Mouse (Mus musculus): ENCODE measurements at regions not wholly inside any gene's neighbourhood (a gene's known extent, or its start where the extent isn't known, plus 50 kb on each side); places are given as distances from the start of the nearest gene placed in this dataset.

GRCm38 (mm10) chr1:193477298-193477697 lies 107.2 kb upstream of the Camk1g start:
- no peak for DNase-seq

GRCm38 (mm10) chr1:193476805-193477204 lies 106.7 kb upstream of the Camk1g start:
- DNase-seq: no peak

GRCm38 (mm10) chr1:193466306-193466705 lies 96.2 kb upstream of the Camk1g start:
- no peak for DNase-seq

GRCm38 (mm10) chr1:193459735-193460134 lies 89.6 kb upstream of the Camk1g start:
- DNase-seq: no peak

- DNase-seq: no peak
These were observed 87.8 kb upstream of the Camk1g start for GRCm38 (mm10) chr1:193457908-193458307.

- DNase-seq: no peak
These were observed 83.6 kb upstream of the Camk1g start for GRCm38 (mm10) chr1:193453654-193454053.

GRCm38 (mm10) chr1:193451471-193452135 lies 81.5 kb upstream of the Camk1g start:
- DNase-seq: peak; percentile 59

- DNase-seq: no peak
These were observed 80.7 kb upstream of the Camk1g start for GRCm38 (mm10) chr1:193450814-193451213.

GRCm38 (mm10) chr1:193450201-193450600 lies 80.1 kb upstream of the Camk1g start:
- no peak for DNase-seq

GRCm38 (mm10) chr1:193449394-193450103 lies 79.5 kb upstream of the Camk1g start:
- peak; percentile 49 for DNase-seq

- DNase-seq: no peak
These were observed 78.8 kb upstream of the Camk1g start for GRCm38 (mm10) chr1:193448793-193449393.

GRCm38 (mm10) chr1:193447647-193448046 lies 77.5 kb upstream of the Camk1g start:
- no peak for DNase-seq

GRCm38 (mm10) chr1:193443964-193444676 lies 74.0 kb upstream of the Camk1g start:
- DNase-seq: no peak

GRCm38 (mm10) chr1:193440512-193440911 lies 70.4 kb upstream of the Camk1g start:
- no peak for DNase-seq

- no peak for DNase-seq
These were observed 64.2 kb upstream of the Camk1g start for GRCm38 (mm10) chr1:193434281-193434680.

- DNase-seq: no peak
These were observed 63.5 kb upstream of the Camk1g start for GRCm38 (mm10) chr1:193433493-193434021.

- DNase-seq: no peak
These were observed 60.1 kb upstream of the Camk1g start for GRCm38 (mm10) chr1:193430231-193430630.

GRCm38 (mm10) chr1:193423653-193424075 lies 53.6 kb upstream of the Camk1g start:
- no peak for DNase-seq

GRCm38 (mm10) chr1:193422886-193423285 lies 52.8 kb upstream of the Camk1g start:
- no peak for DNase-seq

GRCm38 (mm10) chr1:193421820-193422219 lies 51.7 kb upstream of the Camk1g start:
- DNase-seq: no peak

GRCm38 (mm10) chr1:193421414-193421813 lies 51.3 kb upstream of the Camk1g start:
- DNase-seq: no peak
